Mouse (Mus musculus): ENCODE measurements around the gene Majin.

GRCm38 (mm10) chr19:6226763-6227162 is 42.6 kb downstream of the Majin start:
- TF ChIP-seq CTCF (IDR thresholded peaks at IDR 0.05; ENCODE audit: control insufficient read depth, insufficient read depth, insufficient read length): no peak
- TF ChIP-seq MAX (IDR thresholded peaks at IDR 0.05): no peak
- TF ChIP-seq MYOD1 (IDR thresholded peaks at IDR 0.05; ENCODE audit: control insufficient read depth, insufficient read length, low read depth): no peak
- TF ChIP-seq MYOG (IDR thresholded peaks at IDR 0.05; ENCODE audit: control insufficient read depth, extremely low read depth, insufficient read length): no peak

Data from C2C12 (cell line).